Mouse (Mus musculus) heart, adult 2 months (tissue): Measurements from ENCODE around the gene Kalrn. TPM values are rescaled to one million over a fixed set of nuclear protein-coding genes. Genes with fewer than 3 reads are reported as not detected.
A peak's percentile ranks its signal among the peaks of the same experiment; 100 is the strongest.

Experiments
- DNase-seq, 2 experiments: peaks; one replicate each; pipeline ENCODE4 v3.0.0; 2021
- H3K27ac ChIP-seq: fragments of 200-600 bp; 2 replicates; pipeline ENCODE4 v1.8.1; 2022
- H3K27me3 ChIP-seq: fragments of 200-500 bp; 2 replicates; pipeline ENCODE4 v1.6.1; 2012; ENCODE audit warnings: mild to moderate bottlenecking, low read length, inconsistent platforms, mixed read lengths; ENCODE audit not compliant: control insufficient read depth, insufficient read depth
- H3K36me3 ChIP-seq: fragments of 200-500 bp; 2 replicates; pipeline ENCODE4 v1.6.1; 2012; ENCODE audit warnings: low read length, inconsistent platforms; ENCODE audit not compliant: control insufficient read depth, insufficient read depth
- H3K4me1 ChIP-seq: fragments of 200-500 bp; 2 replicates; pipeline ENCODE4 v1.6.1; 2011; ENCODE audit warnings: low read length; ENCODE audit not compliant: control insufficient read depth, insufficient read depth
- H3K4me3 ChIP-seq: fragments of 200-600 bp; 2 replicates; pipeline ENCODE4 v1.8.1; 2022
- H3K79me2 ChIP-seq: fragments of 200-500 bp; replicated peaks from 2 replicates; pipeline ENCODE4 v1.6.1; 2012; ENCODE audit warnings: mild to moderate bottlenecking, inconsistent platforms, low read length, moderate library complexity, mixed read lengths; ENCODE audit not compliant: control insufficient read depth, insufficient read depth
- H3K9ac ChIP-seq: fragments of 200-500 bp; 2 replicates; pipeline ENCODE4 v1.6.1; 2012; ENCODE audit warnings: low read depth, mild to moderate bottlenecking, control low read depth, inconsistent platforms, low read length, mixed read lengths
- CTCF ChIP-seq: fragments of 200-600 bp; IDR thresholded peaks from 2 replicates; pipeline ENCODE4 v1.8.1; 2022; ENCODE audit warnings: antibody characterized with exemption, mild to moderate bottlenecking, moderate library complexity
- EP300 ChIP-seq: fragments of 200-500 bp; IDR thresholded peaks from 2 replicates; pipeline ENCODE4 v1.6.1; 2011; ENCODE audit warnings: low read depth, low read length, control low read depth; ENCODE audit not compliant: insufficient read depth
- POLR2A ChIP-seq: fragments of 200-500 bp; IDR thresholded peaks from 2 replicates; pipeline ENCODE4 v1.6.1; 2011; ENCODE audit warnings: mild to moderate bottlenecking, low read depth, low read length, control low read depth; ENCODE audit not compliant: insufficient read depth
- WGBS: fragments of 180-500 bp; shearing (Covaris S2); methylation state at CpG from one replicate; pipeline ENCODE4 v1.1.7; 2018; 5-methylcytosine and 5-hydroxymethylcytosine counted together
- intact Hi-C: fragments of 180-260 bp; cut with DNase I; formaldehyde crosslinking; loops from one replicate; pipeline ENCODE4 v1.15.1; 2025
- polyA plus RNA-seq: library from polyadenylated mRNA; depleted of rRNA; stranded (reverse); fragments of >200 nt; gene quantifications from 2 replicates; pipeline ENCODE4 v1.2.3, GENCODE M21; 2012
- total RNA-seq, 2 experiments: library from RNA; stranded (reverse); gene quantifications; 2 replicates each; pipeline ENCODE4 v1.2.3; 2021

The Kalrn gene
- total and polyA plus RNA-seq, 3 experiments = 8.2 to 31.8 (median 26.1) TPM

GRCm38 (mm10) chr16:34279654-34280383 lies 293.5 kb downstream of the Kalrn start:
- no peak for DNase-seq
- Histone ChIP-seq H3K79me2 (no peaks in the 10 kb centered on the region), H3K4me1 (no peaks in the 10 kb centered on the region), H3K9ac (no peak overlapping the region), H3K36me3 (no peaks in the 10 kb centered on the region), H3K4me3 (no peak overlapping the region), H3K27me3 (no peaks in the 10 kb centered on the region), H3K27ac (no peak overlapping the region)
- WGBS = 80% methylated on average over 7 of the region's 7 CpGs
- intact Hi-C loops = no loop called here
- TF ChIP-seq CTCF (no peak), EP300 (no peak), POLR2A (no peak)

- no peak for DNase-seq
- Histone ChIP-seq H3K4me1 (peaks cover 1% of the 10 kb centered on the region; the same call in 1 of the 2 replicates), H3K27ac (no peak overlapping the region), H3K4me3 (no peak overlapping the region), H3K9ac (no peak overlapping the region), H3K36me3 (no peaks in the 10 kb centered on the region), H3K79me2 (no peaks in the 10 kb centered on the region), H3K27me3 (no peaks in the 10 kb centered on the region)
- WGBS = 78% methylated on average over 4 of the region's 4 CpGs
- intact Hi-C loops = no loop called here
- TF ChIP-seq CTCF (no peak), POLR2A (no peak), EP300 (no peak)
Measured at GRCm38 (mm10) chr16:34278249-34278790, 295.0 kb downstream of the Kalrn start.

- Histone ChIP-seq H3K9ac (no peak overlapping the region), H3K36me3 (no peaks in the 10 kb centered on the region), H3K27ac (no peak overlapping the region), H3K27me3 (no peaks in the 10 kb centered on the region), H3K4me3 (no peak overlapping the region), H3K4me1 (peaks cover 1% of the 10 kb centered on the region; the same call in 1 of the 2 replicates), H3K79me2 (no peaks in the 10 kb centered on the region)
- intact Hi-C loops = no loop called here
- no peak for DNase-seq
- TF ChIP-seq EP300 (no peak), CTCF (peak; percentile 37), POLR2A (no peak)
Measured at GRCm38 (mm10) chr16:34274607-34275006, 298.7 kb downstream of the Kalrn start.

DNA sequence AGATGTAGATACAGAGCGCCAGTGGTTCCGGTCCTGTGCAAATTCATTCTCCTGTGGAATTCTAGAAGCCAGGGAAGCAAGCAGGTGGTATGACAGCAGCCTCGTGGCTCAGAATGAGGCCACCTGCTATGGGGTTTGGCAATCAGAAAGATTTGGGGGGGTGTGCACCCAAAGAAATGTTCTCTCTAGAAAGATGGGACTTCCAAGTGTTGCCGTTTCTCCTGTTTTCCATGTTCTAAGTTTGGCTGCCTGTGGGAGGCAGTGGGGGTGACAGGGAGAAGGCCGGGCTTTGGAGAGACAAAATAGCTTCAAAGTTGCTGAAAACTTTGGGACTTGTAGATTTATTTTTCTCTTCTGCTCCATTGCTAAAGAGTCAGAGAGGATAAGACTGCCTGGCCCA lies 301.9 kb downstream of the Kalrn start:
- intact Hi-C loops = no loop called here
- no peaks in the 10 kb centered on the region for H3K36me3 ChIP-seq
- no peak overlapping the region for H3K27ac ChIP-seq
- whole genome bisulfite sequencing = 93% methylated on average over 5 of the region's 5 CpGs
- H3K27me3 ChIP-seq = no peaks in the 10 kb centered on the region
- no peak for DNase-seq
- no peak overlapping the region for H3K9ac ChIP-seq
- no peaks in the 10 kb centered on the region for H3K79me2 ChIP-seq
- H3K4me1 ChIP-seq = peaks cover 4% of the 10 kb centered on the region; the same call in 1 of the 2 replicates
- no peak overlapping the region for H3K4me3 ChIP-seq
- TF ChIP-seq POLR2A = no peak
- no peak for TF ChIP-seq CTCF
- no peak for TF ChIP-seq EP300

DNA sequence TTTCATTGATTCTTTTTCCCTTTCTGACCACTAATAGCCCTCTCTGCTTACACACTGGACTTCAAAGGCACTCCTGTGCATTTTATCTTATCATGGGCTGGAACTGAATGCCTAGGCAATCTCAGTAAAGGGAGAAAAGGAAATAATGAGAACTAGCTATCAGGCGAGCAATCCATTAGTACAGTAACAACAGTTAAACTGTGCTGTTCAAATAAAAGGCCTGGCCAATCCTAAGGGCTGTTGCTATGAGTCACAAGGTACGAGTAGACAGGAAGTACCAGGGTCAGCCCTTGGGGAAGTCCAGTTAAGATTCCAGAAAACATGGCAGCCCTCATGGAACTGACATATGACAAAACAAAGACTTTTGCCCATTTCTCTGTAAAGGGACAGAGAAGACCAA lies 302.7 kb downstream of the Kalrn start:
- H3K27me3 ChIP-seq = no peaks in the 10 kb centered on the region
- H3K36me3 ChIP-seq = no peaks in the 10 kb centered on the region
- TF ChIP-seq POLR2A (no peak), CTCF (no peak), EP300 (no peak)
- H3K4me3 ChIP-seq = no peak overlapping the region
- DNase-seq = no peak
- H3K9ac ChIP-seq = no peak overlapping the region
- no peak overlapping the region for H3K27ac ChIP-seq
- H3K4me1 ChIP-seq = peaks cover 4% of the 10 kb centered on the region; the same call in 1 of the 2 replicates
- no peaks in the 10 kb centered on the region for H3K79me2 ChIP-seq
- intact Hi-C loops = no loop called here
- WGBS = 70% methylated on average over 2 of the region's 2 CpGs

DNA sequence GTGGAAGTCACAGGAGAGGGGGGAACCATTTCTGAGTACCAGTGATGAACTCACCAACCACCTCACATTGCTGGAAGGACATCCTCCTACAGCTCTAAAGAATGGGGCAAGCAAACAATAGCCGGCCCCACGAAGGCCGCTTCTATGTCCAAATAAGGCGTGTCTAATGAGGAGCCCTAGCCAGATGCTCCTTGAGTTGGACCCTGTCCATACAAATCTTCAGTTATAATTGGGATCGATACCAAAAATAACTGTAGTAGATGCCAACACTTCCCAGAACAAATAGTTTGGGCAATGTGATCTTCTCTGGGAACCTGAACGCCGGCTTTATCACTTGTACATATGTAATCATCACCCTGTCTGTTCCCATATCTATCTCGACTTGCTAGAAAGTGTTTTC lies 303.7 kb downstream of the Kalrn start:
- Histone ChIP-seq H3K36me3 (no peaks in the 10 kb centered on the region), H3K27me3 (no peaks in the 10 kb centered on the region), H3K4me1 (peaks cover 4% of the 10 kb centered on the region; the same call in 1 of the 2 replicates), H3K9ac (no peak overlapping the region), H3K27ac (no peak overlapping the region), H3K79me2 (no peaks in the 10 kb centered on the region), H3K4me3 (no peak overlapping the region)
- intact Hi-C loops = no loop called here
- no peak for TF ChIP-seq CTCF
- TF ChIP-seq POLR2A = no peak
- TF ChIP-seq EP300 = no peak
- peak in 1 of 2 experiments; percentile 10 for DNase-seq
- 12% methylated on average over 8 of the region's 8 CpGs for WGBS
